Mouse (Mus musculus): ENCODE results near the gene Coq2. TPM values are rescaled to one million over a fixed set of nuclear protein-coding genes. Genes with fewer than 3 reads are reported as not detected.

Gene Coq2
- polyA plus RNA-seq, 1 experiment from 2014 or later = 86.4 TPM

GRCm38 (mm10) chr5:100663011-100663410 is 11.9 kb downstream of the Coq2 start:
- Histone ChIP-seq H3K9me3 (ENCODE audit: control insufficient read depth, low read length) (no peaks in the 10 kb centered on the region), H3K4me2 (ENCODE audit: low read length) (no peak overlapping the region), H3K4me1 (ENCODE audit: control insufficient read depth in 2 of 2, insufficient read depth in 2 of 2, low read length in 2 of 2) (no peaks in the 10 kb centered on the region), H3K9ac (ENCODE audit: low read length) (no peak overlapping the region), H3K27me3 (ENCODE audit: control insufficient read depth, insufficient read depth, low read length) (no peaks in the 10 kb centered on the region), H3K36me3 (ENCODE audit: control insufficient read depth, insufficient read depth, low read length) (peaks cover 80% of the 10 kb centered on the region), H3K27ac (replicated peaks in 1 of 2; ENCODE audit: control insufficient read depth in 1 of 2, insufficient read depth in 1 of 2, low read depth in 2 of 2, low read length in 2 of 2) (no peak overlapping the region), H3K4me3 (ENCODE audit: control insufficient read depth in 1 of 2, insufficient read depth in 1 of 2, low read depth in 1 of 2, low read length in 2 of 2) (no peak overlapping the region)
- 92% methylated on average over 6 of the region's 6 CpGs for WGBS
- no peak for ATAC-seq (ENCODE audit: insufficient number of reproducible peaks, insufficient read depth, low FRiP score, low read depth)

DNA sequence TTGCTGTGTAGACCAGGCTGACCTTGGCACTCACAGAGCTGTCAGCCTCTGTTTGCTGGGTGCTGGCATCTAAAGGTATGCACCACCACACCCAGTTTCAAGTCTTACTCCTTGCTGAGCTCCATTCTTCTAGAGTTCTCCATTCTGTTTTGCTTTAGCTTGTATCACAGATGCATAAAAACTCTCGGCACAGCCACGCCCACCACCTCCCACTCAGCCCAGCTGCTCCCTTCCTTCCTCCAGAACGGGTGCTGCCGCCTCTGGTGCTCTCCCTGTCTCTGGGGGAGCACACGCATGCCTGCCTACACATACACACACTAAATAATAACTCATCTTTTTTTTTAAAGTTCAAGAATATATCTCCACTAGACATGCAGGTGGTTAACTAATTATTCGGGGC is 16.5 kb downstream of the Coq2 start:
- Histone ChIP-seq H3K4me3 (ENCODE audit: control insufficient read depth in 1 of 2, insufficient read depth in 1 of 2, low read depth in 1 of 2, low read length in 2 of 2) (no peak overlapping the region), H3K4me2 (ENCODE audit: low read length) (no peak overlapping the region), H3K27me3 (ENCODE audit: control insufficient read depth, insufficient read depth, low read length) (no peaks in the 10 kb centered on the region), H3K36me3 (ENCODE audit: control insufficient read depth, insufficient read depth, low read length) (peaks cover 97% of the 10 kb centered on the region), H3K9ac (ENCODE audit: low read length) (no peak overlapping the region), H3K27ac (replicated peaks in 1 of 2; ENCODE audit: control insufficient read depth in 1 of 2, insufficient read depth in 1 of 2, low read depth in 2 of 2, low read length in 2 of 2) (no peak overlapping the region), H3K4me1 (ENCODE audit: control insufficient read depth in 2 of 2, insufficient read depth in 2 of 2, low read length in 2 of 2) (no peaks in the 10 kb centered on the region), H3K9me3 (ENCODE audit: control insufficient read depth, low read length) (no peaks in the 10 kb centered on the region)
- 76% methylated on average over 6 of the region's 6 CpGs for WGBS
- ATAC-seq (ENCODE audit: insufficient number of reproducible peaks, insufficient read depth, low FRiP score, low read depth) = no peak

DNA sequence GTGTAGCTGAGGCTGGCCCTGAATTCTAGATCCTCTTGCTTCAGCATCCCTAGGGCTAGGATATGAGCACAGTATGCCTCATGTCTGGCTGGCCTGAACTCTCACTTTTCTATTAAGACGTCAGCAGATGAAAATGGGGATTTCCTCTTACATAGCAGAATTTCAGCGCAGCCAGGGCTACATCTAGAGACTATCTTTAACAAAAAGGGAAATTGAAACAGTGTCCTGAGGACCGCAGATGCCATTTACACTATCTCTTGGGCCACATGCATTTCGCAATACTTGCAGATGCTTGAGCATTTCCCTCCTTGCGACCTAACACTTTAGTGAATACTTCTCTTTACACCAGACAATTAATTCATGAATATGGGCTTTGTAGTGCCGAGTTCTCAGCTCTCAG is 18.6 kb downstream of the Coq2 start:
- no peak overlapping the region for H3K4me2 ChIP-seq (ENCODE audit: low read length)
- ATAC-seq (ENCODE audit: insufficient number of reproducible peaks, insufficient read depth, low FRiP score, low read depth) = no peak; the same call in 1 of the 2 replicates
- peaks cover 76% of the 10 kb centered on the region for H3K36me3 ChIP-seq (ENCODE audit: control insufficient read depth, insufficient read depth, low read length)

GRCm38 (mm10) chr5:100652327-100652726 is 22.6 kb downstream of the Coq2 start:
- Histone ChIP-seq H3K9me3 (ENCODE audit: control insufficient read depth, low read length) (no peaks in the 10 kb centered on the region), H3K4me2 (ENCODE audit: low read length) (no peak overlapping the region), H3K9ac (ENCODE audit: low read length) (no peak overlapping the region), H3K27me3 (ENCODE audit: control insufficient read depth, insufficient read depth, low read length) (no peaks in the 10 kb centered on the region), H3K27ac (replicated peaks in 1 of 2; ENCODE audit: control insufficient read depth in 1 of 2, insufficient read depth in 1 of 2, low read depth in 2 of 2, low read length in 2 of 2) (no peak overlapping the region), H3K4me3 (ENCODE audit: control insufficient read depth in 1 of 2, insufficient read depth in 1 of 2, low read depth in 1 of 2, low read length in 2 of 2) (no peak overlapping the region), H3K36me3 (ENCODE audit: control insufficient read depth, insufficient read depth, low read length) (peaks cover 36% of the 10 kb centered on the region), H3K4me1 (ENCODE audit: control insufficient read depth in 2 of 2, insufficient read depth in 2 of 2, low read length in 2 of 2) (peaks cover 10 to 15% of the 10 kb centered on the region in 2 experiments)
- no peak for ATAC-seq (ENCODE audit: insufficient number of reproducible peaks, insufficient read depth, low FRiP score, low read depth)
- WGBS = 82% methylated on average over 9 of the region's 9 CpGs

More for the DNA sequence above, 18.6 kb downstream of the Coq2 start:
- Histone ChIP-seq H3K4me3 (ENCODE audit: control insufficient read depth in 1 of 2, insufficient read depth in 1 of 2, low read depth in 1 of 2, low read length in 2 of 2) (no peak overlapping the region), H3K27me3 (ENCODE audit: control insufficient read depth, insufficient read depth, low read length) (no peaks in the 10 kb centered on the region), H3K9me3 (ENCODE audit: control insufficient read depth, low read length) (no peaks in the 10 kb centered on the region), H3K9ac (ENCODE audit: low read length) (no peak overlapping the region), H3K4me1 (ENCODE audit: control insufficient read depth in 2 of 2, insufficient read depth in 2 of 2, low read length in 2 of 2) (no peaks in the 10 kb centered on the region), H3K27ac (replicated peaks in 1 of 2; ENCODE audit: control insufficient read depth in 1 of 2, insufficient read depth in 1 of 2, low read depth in 2 of 2, low read length in 2 of 2) (no peak overlapping the region)
- WGBS = 85% methylated on average over 6 of the region's 6 CpGs

DNA sequence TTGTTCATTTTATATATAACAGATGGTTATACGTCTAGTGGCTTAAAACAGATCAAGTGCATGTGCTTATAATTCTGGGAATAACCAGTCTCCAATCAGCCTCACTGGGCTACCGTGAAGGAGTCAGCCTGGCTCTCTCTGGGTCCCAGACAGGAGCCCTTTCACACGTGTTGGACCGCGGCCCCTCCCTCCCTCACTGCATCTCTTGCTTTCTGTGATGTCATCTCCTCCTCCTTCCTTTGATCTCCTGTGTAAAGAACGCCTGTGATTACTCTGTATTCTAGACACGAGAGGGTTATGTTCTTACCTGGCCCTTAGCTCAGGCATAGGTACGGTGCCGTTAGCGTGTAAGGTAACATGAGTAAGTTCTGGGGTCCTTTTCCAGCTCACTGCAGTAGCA is 23.5 kb downstream of the Coq2 start:
- Histone ChIP-seq H3K9ac (ENCODE audit: low read length) (no peak overlapping the region), H3K27ac (replicated peaks in 1 of 2; ENCODE audit: control insufficient read depth in 1 of 2, insufficient read depth in 1 of 2, low read depth in 2 of 2, low read length in 2 of 2) (no peak overlapping the region), H3K27me3 (ENCODE audit: control insufficient read depth, insufficient read depth, low read length) (no peaks in the 10 kb centered on the region), H3K36me3 (ENCODE audit: control insufficient read depth, insufficient read depth, low read length) (peaks cover 28% of the 10 kb centered on the region), H3K4me3 (ENCODE audit: control insufficient read depth in 1 of 2, insufficient read depth in 1 of 2, low read depth in 1 of 2, low read length in 2 of 2) (no peak overlapping the region), H3K9me3 (ENCODE audit: control insufficient read depth, low read length) (no peaks in the 10 kb centered on the region), H3K4me1 (ENCODE audit: control insufficient read depth in 2 of 2, insufficient read depth in 2 of 2, low read length in 2 of 2) (peaks cover 10 to 15% of the 10 kb centered on the region in 2 experiments), H3K4me2 (ENCODE audit: low read length) (no peak overlapping the region)
- WGBS = 73% methylated on average over 10 of the region's 10 CpGs
- ATAC-seq (ENCODE audit: insufficient number of reproducible peaks, insufficient read depth, low FRiP score, low read depth) = no peak

DNA sequence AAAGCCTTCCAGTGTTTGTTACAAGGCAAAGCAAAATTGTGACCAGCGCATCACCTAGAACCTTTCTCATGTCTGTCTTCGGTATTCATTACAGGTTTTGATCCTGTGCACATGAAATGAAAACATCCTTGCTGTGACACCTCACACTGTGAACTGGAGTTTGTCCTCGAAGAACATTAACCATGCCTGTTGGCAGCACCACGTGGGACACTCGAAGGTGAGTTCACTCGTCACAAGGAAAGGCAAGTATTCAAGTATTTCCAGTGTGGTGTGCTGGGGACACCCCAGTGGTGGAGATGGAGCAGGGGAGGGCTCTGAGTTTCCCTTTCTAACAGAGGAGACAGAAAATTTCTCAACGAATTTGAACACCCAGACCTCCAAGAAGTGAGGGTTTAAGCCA is 24.0 kb downstream of the Coq2 start:
- peaks cover 10 to 15% of the 10 kb centered on the region in 2 experiments for H3K4me1 ChIP-seq (ENCODE audit: control insufficient read depth in 2 of 2, insufficient read depth in 2 of 2, low read length in 2 of 2)
- no peak overlapping the region for H3K4me2 ChIP-seq (ENCODE audit: low read length)
- H3K27me3 ChIP-seq (ENCODE audit: control insufficient read depth, insufficient read depth, low read length) = no peaks in the 10 kb centered on the region
- no peak for ATAC-seq (ENCODE audit: insufficient number of reproducible peaks, insufficient read depth, low FRiP score, low read depth)
- no peak overlapping the region for H3K27ac ChIP-seq (replicated peaks in 1 of 2; ENCODE audit: control insufficient read depth in 1 of 2, insufficient read depth in 1 of 2, low read depth in 2 of 2, low read length in 2 of 2)
- H3K9me3 ChIP-seq (ENCODE audit: control insufficient read depth, low read length) = no peaks in the 10 kb centered on the region
- peaks cover 23% of the 10 kb centered on the region for H3K36me3 ChIP-seq (ENCODE audit: control insufficient read depth, insufficient read depth, low read length)
- 84% methylated on average over 7 of the region's 7 CpGs for WGBS
- no peak overlapping the region for H3K4me3 ChIP-seq (ENCODE audit: control insufficient read depth in 1 of 2, insufficient read depth in 1 of 2, low read depth in 1 of 2, low read length in 2 of 2)
- no peak overlapping the region for H3K9ac ChIP-seq (ENCODE audit: low read length)

- 8% methylated on average over 6 of the region's 6 CpGs for WGBS
- Histone ChIP-seq H3K4me1 (ENCODE audit: control insufficient read depth in 2 of 2, insufficient read depth in 2 of 2, low read length in 2 of 2) (peaks cover 15 to 22% of the 10 kb centered on the region in 2 experiments), H3K4me3 (ENCODE audit: control insufficient read depth in 1 of 2, insufficient read depth in 1 of 2, low read depth in 1 of 2, low read length in 2 of 2) (0 out of 4 replicates have a peak overlapping the region, but pooled peaks of 1 of the 2 experiments have one; percentile 4), H3K36me3 (ENCODE audit: control insufficient read depth, insufficient read depth, low read length) (no peaks in the 10 kb centered on the region), H3K9me3 (ENCODE audit: control insufficient read depth, low read length) (no peaks in the 10 kb centered on the region), H3K27ac (replicated peaks in 1 of 2; ENCODE audit: control insufficient read depth in 1 of 2, insufficient read depth in 1 of 2, low read depth in 2 of 2, low read length in 2 of 2) (no peak overlapping the region; a peak in 1 of 4 replicates), H3K9ac (ENCODE audit: low read length) (no peak overlapping the region), H3K4me2 (ENCODE audit: low read length) (peak overlapping the region; percentile 53), H3K27me3 (ENCODE audit: control insufficient read depth, insufficient read depth, low read length) (no peaks in the 10 kb centered on the region)
- no peak for ATAC-seq (ENCODE audit: insufficient number of reproducible peaks, insufficient read depth, low FRiP score, low read depth)
Observed at GRCm38 (mm10) chr5:100648546-100648945, 26.4 kb downstream of the Coq2 start.

DNA sequence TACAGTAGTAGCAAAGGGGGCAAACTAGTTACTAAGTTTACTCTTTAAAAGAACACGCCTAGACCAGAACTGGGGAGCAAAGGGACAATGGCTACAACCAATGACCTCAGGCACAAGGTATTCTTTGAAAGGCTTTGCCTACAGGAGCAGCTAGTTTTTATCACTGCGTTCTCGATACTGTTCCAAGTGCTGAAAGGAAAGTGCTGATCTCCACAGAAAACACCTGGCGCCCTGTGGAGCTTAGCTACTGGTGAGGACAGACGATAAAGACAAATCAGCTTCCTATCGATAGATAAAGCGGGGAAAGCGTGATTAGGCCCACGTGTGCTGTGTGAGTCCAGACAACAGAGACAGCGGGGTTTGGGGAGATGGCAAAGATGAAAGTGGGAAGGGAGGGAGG is 26.9 kb downstream of the Coq2 start:
- H3K27me3 ChIP-seq (ENCODE audit: control insufficient read depth, insufficient read depth, low read length) = no peaks in the 10 kb centered on the region
- H3K4me1 ChIP-seq (ENCODE audit: control insufficient read depth in 2 of 2, insufficient read depth in 2 of 2, low read length in 2 of 2) = peaks cover 20 to 27% of the 10 kb centered on the region in 2 experiments
- WGBS = 6% methylated on average over 10 of the region's 10 CpGs
- H3K4me2 ChIP-seq (ENCODE audit: low read length) = peak overlapping the region; percentile 53
- no peaks in the 10 kb centered on the region for H3K36me3 ChIP-seq (ENCODE audit: control insufficient read depth, insufficient read depth, low read length)
- 0 out of 4 replicates have a peak overlapping the region, but pooled peaks of 1 of the 2 experiments have one; percentile 4 for H3K4me3 ChIP-seq (ENCODE audit: control insufficient read depth in 1 of 2, insufficient read depth in 1 of 2, low read depth in 1 of 2, low read length in 2 of 2)
- H3K9ac ChIP-seq (ENCODE audit: low read length) = no peak overlapping the region
- no peak overlapping the region; a peak in 1 of 4 replicates for H3K27ac ChIP-seq (replicated peaks in 1 of 2; ENCODE audit: control insufficient read depth in 1 of 2, insufficient read depth in 1 of 2, low read depth in 2 of 2, low read length in 2 of 2)
- no peaks in the 10 kb centered on the region for H3K9me3 ChIP-seq (ENCODE audit: control insufficient read depth, low read length)
- ATAC-seq (ENCODE audit: insufficient number of reproducible peaks, insufficient read depth, low FRiP score, low read depth) = no peak
